Mouse (Mus musculus) neural tube, embryonic 11.5 days (tissue): ENCODE results near the gene Vmo1. TPM values are rescaled to one million over a fixed set of nuclear protein-coding genes. Genes with fewer than 3 reads are reported as not detected.
"Not testable (repeated sequence)": the region's sequence is repeated elsewhere in the genome, so short reads cannot be mapped to it uniquely, and the experiment has no call there.

ENCODE experiments used
- ATAC-seq: fragments of 200-750 bp; cut with Nextera tagmentation; 2 replicates; pipeline ENCODE4 v1.8.0; 2017; ENCODE audit warnings: moderate number of reproducible peaks, mild to moderate bottlenecking, moderate TSS enrichment, moderate library complexity; ENCODE audit not compliant: insufficient read depth, low FRiP score, low TSS enrichment
- DNase-seq: peaks from one replicate; pipeline ENCODE4 v3.0.0-alpha.2; 2015; ENCODE audit warnings: low spot score
- H3K27ac ChIP-seq: fragments of 300-500 bp; sonication (generic); 2 replicates; pipeline ENCODE4 v1.5.1; 2014; ENCODE audit warnings: low read depth, mild to moderate bottlenecking, low read length
- H3K27me3 ChIP-seq: fragments of 300-500 bp; sonication (generic); 2 replicates; pipeline ENCODE4 v1.6.1; 2014; ENCODE audit warnings: mild to moderate bottlenecking, low read length, mixed read lengths; ENCODE audit not compliant: control insufficient read depth, insufficient read depth
- H3K36me3 ChIP-seq: fragments of 300-500 bp; sonication (generic); 2 replicates; pipeline ENCODE4 v1.6.1; 2014; ENCODE audit warnings: mild to moderate bottlenecking, low read length, moderate library complexity, mixed read lengths; ENCODE audit not compliant: control insufficient read depth, insufficient read depth
- H3K4me1 ChIP-seq: fragments of 300-500 bp; sonication (generic); 2 replicates; pipeline ENCODE4 v1.6.1; 2014; ENCODE audit warnings: low read length, mixed read lengths; ENCODE audit not compliant: control insufficient read depth, insufficient read depth
- H3K4me2 ChIP-seq: fragments of 300-500 bp; sonication (generic); 2 replicates; pipeline ENCODE4 v1.6.1; 2014; ENCODE audit warnings: low read depth, mild to moderate bottlenecking, moderate library complexity
- H3K4me3 ChIP-seq: fragments of 300-500 bp; sonication (generic); 2 replicates; pipeline ENCODE4 v1.5.1; 2014; ENCODE audit warnings: low read depth, low read length
- H3K9ac ChIP-seq: fragments of 300-500 bp; sonication (generic); 2 replicates; pipeline ENCODE4 v1.6.1; 2014; ENCODE audit warnings: mild to moderate bottlenecking, low read length
- H3K9me3 ChIP-seq: fragments of 300-500 bp; sonication (generic); 2 replicates; pipeline ENCODE4 v1.6.1; 2016; ENCODE audit warnings: low read length; ENCODE audit not compliant: control insufficient read depth
- WGBS: fragments of 180-500 bp; shearing (Covaris S2); extraction: QIAGEN DNeasy Blood & Tissue Kit; methylation state at CpG from one replicate; pipeline ENCODE4 v1.1.7; 2014; 5-methylcytosine and 5-hydroxymethylcytosine counted together
- polyA plus RNA-seq: library from polyadenylated mRNA; unstranded; fragments of >200 nt; fragmentation: Nextera tagmentation; extraction: Ambion mirVana; gene quantifications from 2 replicates; pipeline ENCODE4 v1.2.1, GENCODE M21; 2014

Gene Vmo1
- polyA plus RNA-seq, 1 experiment from 2014 or later: not detected

DNA sequence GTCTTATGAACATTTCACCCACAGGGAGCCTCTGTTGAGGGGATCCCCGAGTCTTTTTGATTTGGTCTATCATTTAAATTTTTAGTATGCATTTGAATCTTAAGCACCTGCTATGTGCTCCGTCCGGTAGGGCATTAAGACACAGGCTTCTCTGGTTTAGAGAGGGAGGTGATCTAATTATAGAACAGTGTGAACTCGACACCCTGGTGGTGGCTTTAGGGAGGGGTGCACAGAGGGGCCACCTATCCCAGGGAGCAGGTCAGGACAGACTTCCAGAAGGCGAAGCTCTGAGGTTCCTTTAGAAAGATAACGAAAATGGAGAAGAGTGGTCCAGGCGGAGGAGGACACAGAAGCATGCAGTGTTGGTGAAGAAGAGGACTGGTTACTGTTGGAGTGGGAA, 30.1 kb upstream of the Vmo1 start:
- H3K36me3 ChIP-seq: no peaks in the 10 kb centered on the region
- DNase-seq (no peak), ATAC-seq (no peak)
- WGBS: 75% methylated on average over 7 of the region's 7 CpGs
- H3K4me1 ChIP-seq: no peaks in the 10 kb centered on the region; the same call in 1 of the 2 replicates
- H3K27ac ChIP-seq: no peak overlapping the region
- H3K9ac ChIP-seq: no peak overlapping the region
- peaks cover 7% of the 10 kb centered on the region for H3K27me3 ChIP-seq
- H3K4me2 ChIP-seq: no peak overlapping the region
- no peak overlapping the region for H3K4me3 ChIP-seq
- no peaks in the 10 kb centered on the region for H3K9me3 ChIP-seq

- Histone ChIP-seq H3K27ac (no peak overlapping the region), H3K36me3 (no peaks in the 10 kb centered on the region), H3K4me3 (no peak overlapping the region), H3K4me1 (no peaks in the 10 kb centered on the region; the same call in 1 of the 2 replicates), H3K27me3 (peaks cover 11% of the 10 kb centered on the region), H3K9ac (no peak overlapping the region), H3K4me2 (no peak overlapping the region), H3K9me3 (no peaks in the 10 kb centered on the region)
- ATAC-seq (no peak), DNase-seq (no peak)
- WGBS: 74% methylated on average over 5 of the region's 5 CpGs
These were observed 27.0 kb upstream of the Vmo1 start for GRCm38 (mm10) chr11:70541415-70541814.

DNA sequence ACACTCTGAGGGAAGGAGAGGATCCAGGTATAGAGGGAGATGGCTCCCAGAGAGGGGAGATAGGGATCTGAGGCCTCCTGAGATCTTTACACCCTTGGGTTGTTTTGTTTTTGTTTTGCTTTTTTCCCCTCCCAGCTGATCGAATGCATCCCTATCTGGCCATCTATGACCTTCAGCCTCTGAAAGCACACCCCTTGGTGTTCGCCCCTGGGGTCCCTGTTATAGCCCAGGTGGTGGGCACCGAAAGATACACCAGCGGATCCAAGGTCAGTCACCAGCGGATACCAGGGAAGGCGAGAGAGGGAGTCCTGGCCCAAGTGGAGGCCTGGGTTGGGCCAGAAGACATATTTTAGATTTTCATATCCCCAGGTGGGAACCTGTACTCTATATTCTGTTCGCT, 26.5 kb upstream of the Vmo1 start:
- peaks cover 11% of the 10 kb centered on the region for H3K27me3 ChIP-seq
- no peaks in the 10 kb centered on the region for H3K9me3 ChIP-seq
- 90% methylated on average over 7 of the region's 7 CpGs for WGBS
- peak overlapping the region; percentile 75; the same call in 1 of the 2 replicates for H3K4me2 ChIP-seq
- no peaks in the 10 kb centered on the region for H3K36me3 ChIP-seq
- no peaks in the 10 kb centered on the region; the same call in 1 of the 2 replicates for H3K4me1 ChIP-seq
- no peak overlapping the region for H3K27ac ChIP-seq
- no peak for DNase-seq
- H3K9ac ChIP-seq: no peak overlapping the region
- ATAC-seq: no peak
- no peak overlapping the region for H3K4me3 ChIP-seq

DNA sequence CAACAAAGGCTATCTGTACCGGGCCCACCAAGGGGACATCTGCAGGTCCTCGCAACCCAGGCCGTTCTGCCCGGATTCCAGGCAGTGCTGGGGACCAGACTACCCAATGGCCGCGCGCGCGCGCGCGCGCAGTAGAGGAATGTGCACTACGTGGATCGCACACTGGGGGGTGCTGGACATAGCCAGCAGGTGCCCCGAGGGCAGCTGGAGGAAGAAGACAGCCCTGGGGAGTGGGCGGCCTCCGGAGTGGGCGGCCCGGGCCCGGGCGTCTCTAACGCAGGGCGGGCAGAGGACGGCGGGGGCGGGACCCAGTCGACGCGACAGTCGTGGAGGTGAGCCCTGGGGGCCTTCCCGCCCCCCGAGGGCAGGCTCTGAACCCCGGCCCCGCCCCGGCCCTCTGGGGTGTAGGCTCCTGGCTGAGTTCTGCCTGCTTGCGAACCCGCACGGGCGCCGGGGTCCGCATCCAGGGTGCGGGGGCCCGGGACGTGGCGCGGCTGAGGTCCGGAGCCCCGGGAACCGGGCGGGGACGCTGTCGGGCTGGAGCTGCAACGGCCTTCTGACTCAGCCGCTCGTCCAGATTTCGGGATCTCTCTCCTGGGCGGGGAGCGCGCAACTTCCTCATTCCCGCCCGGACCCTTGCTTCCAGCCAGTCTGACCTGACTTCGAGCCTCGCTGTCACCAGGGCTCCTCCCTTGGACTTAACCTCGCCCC, 25.6 kb upstream of the Vmo1 start, which contains the start of gene Pld2:
Gene Pld2 (plus strand): TSS at position 188 of the 711 bp plus-strand sequence.
- under 1% methylated on average over 47 of the region's 65 CpGs for WGBS
- Histone ChIP-seq H3K4me2 (peak within 1 kb of the TSS; percentile 75), H3K9ac (peak within 1 kb of the TSS; percentile 57), H3K36me3 (no peaks in the 10 kb centered on the region), H3K4me1 (no peaks in the 10 kb centered on the region; the same call in 1 of the 2 replicates), H3K9me3 (no peaks in the 10 kb centered on the region), H3K27me3 (peaks cover 11% of the 10 kb centered on the region), H3K4me3 (peak within 1 kb of the TSS; percentile 49), H3K27ac (no peak within 1 kb of the TSS)
- DNase-seq (peak; percentile 86), ATAC-seq (peak; percentile 53)

GRCm38 (mm10) chr11:70539423-70539822, 25.0 kb upstream of the Vmo1 start:
- peak overlapping the region; percentile 75 for H3K4me2 ChIP-seq
- H3K4me1 ChIP-seq: no peaks in the 10 kb centered on the region; the same call in 1 of the 2 replicates
- H3K27ac ChIP-seq: no peak overlapping the region
- WGBS: 19% methylated on average over 9 of the region's 9 CpGs
- H3K9me3 ChIP-seq: no peaks in the 10 kb centered on the region
- ATAC-seq (no peak), DNase-seq (no peak)
- H3K4me3 ChIP-seq: peak overlapping the region; percentile 49
- H3K27me3 ChIP-seq: peaks cover 11% of the 10 kb centered on the region
- peak overlapping the region; percentile 57; the same call in 1 of the 2 replicates for H3K9ac ChIP-seq
- H3K36me3 ChIP-seq: no peaks in the 10 kb centered on the region

DNA sequence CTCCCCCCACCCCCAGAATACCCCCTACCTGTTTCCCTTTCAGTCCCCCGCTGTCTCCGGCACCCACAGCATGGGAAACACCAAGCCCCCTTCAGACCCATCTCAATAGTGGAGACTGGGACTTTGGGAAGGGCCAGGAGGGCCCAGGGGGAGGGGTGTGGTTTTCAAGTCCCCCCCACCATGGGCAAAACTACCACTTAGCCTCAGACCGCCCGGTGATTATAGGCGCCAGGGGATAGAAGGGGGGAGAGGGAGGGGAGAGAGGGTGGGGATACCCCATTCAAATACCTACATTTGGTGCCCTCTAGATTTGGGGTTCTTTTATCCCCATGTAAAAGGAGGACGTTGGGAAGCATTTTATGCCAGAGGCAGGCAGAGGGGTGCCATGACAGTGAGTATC, 18.4 kb upstream of the Vmo1 start, which contains the start of gene Gm40193:
Gene Gm40193 (minus strand): TSS at position 101 of the 400 bp plus-strand sequence.
- DNase-seq (no peak), ATAC-seq (no peak)
- no peak within 1 kb of the TSS for H3K9ac ChIP-seq
- H3K27ac ChIP-seq: no peak within 1 kb of the TSS
- peaks cover 4% of the 10 kb centered on the region for H3K36me3 ChIP-seq
- no peak within 1 kb of the TSS for H3K4me2 ChIP-seq
- H3K4me3 ChIP-seq: no peak within 1 kb of the TSS
- H3K9me3 ChIP-seq: no peaks in the 10 kb centered on the region
- H3K4me1 ChIP-seq: no peaks in the 10 kb centered on the region
- WGBS: 73% methylated on average over 6 of the region's 6 CpGs
- H3K27me3 ChIP-seq: no peaks in the 10 kb centered on the region

DNA sequence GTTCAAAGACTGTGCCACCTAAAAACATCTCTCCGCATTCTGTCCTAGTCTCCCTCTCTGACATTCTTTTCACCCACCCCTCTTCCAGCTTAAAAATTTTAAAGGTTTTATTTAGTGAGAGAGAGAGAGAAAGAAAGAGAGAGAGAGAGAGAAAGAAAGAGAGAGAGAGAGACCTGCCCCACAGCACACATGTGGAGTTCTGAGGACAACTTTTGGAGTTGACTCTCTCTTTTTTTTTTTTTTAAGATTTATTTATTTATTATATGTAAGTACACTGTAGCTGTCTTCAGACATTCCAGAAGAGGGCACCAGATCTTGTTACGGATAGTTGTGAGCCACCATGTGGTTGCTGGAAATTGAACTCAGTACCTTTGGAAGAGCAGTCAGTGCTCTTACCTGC, 16.6 kb upstream of the Vmo1 start:
- not testable (repeated sequence) for H3K27me3 ChIP-seq, DNase-seq, H3K27ac ChIP-seq, H3K4me3 ChIP-seq, H3K36me3 ChIP-seq, H3K9me3 ChIP-seq, H3K4me2 ChIP-seq, ATAC-seq, H3K4me1 ChIP-seq, H3K9ac ChIP-seq
- WGBS: 65% methylated on average over 2 of the region's 2 CpGs

DNA sequence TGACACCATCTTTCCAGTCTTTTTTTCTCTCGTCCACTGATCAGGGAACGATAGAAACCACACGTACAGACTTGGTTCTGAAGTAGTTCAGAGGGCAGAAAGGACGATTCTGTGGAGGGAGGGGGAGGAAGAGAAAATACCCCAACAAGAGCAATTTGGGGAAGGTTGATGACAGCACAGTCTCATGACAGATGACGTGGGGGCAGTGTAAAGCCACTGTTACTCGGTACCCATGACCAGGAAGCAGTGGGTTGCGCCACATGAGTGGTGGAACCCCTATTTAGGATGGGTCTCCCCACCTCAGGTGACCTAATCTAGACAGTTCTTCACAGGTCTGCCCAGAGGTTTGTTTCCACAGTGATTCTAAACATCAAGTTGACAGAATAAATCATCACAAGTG, 14.2 kb upstream of the Vmo1 start:
- ATAC-seq (no peak), DNase-seq (no peak)
- Histone ChIP-seq H3K4me3 (no peak overlapping the region), H3K27ac (no peak overlapping the region), H3K4me1 (peaks cover 5% of the 10 kb centered on the region; the same call in 1 of the 2 replicates), H3K27me3 (no peaks in the 10 kb centered on the region), H3K9me3 (no peaks in the 10 kb centered on the region), H3K4me2 (no peak overlapping the region), H3K9ac (no peak overlapping the region), H3K36me3 (peaks cover 9% of the 10 kb centered on the region)
- WGBS: 90% methylated on average over 7 of the region's 7 CpGs

DNA sequence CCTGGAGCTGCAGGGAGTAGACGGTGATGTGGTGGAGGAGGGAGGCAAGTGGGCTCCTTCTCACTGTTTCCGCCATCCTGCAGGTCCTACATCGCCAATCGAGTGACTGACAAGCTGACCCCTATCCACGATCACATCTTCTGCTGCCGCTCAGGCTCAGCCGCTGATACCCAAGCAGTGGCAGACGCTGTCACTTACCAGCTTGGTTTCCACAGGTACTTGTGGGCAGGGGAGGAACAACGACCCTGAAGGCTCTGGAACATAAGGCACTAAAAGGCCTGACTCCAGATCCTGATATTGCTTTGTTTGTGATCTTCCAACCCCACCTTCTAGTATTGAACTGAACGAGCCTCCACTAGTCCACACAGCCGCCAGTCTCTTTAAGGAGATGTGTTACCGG, 11.8 kb upstream of the Vmo1 start:
- H3K4me3 ChIP-seq: peak overlapping the region; percentile 82
- 90% methylated on average over 12 of the region's 12 CpGs for WGBS
- no peak overlapping the region for H3K9ac ChIP-seq
- no peak for ATAC-seq
- no peak for DNase-seq
- no peaks in the 10 kb centered on the region for H3K27me3 ChIP-seq
- H3K4me1 ChIP-seq: peaks cover 5% of the 10 kb centered on the region; the same call in 1 of the 2 replicates
- H3K36me3 ChIP-seq: peaks cover 9% of the 10 kb centered on the region
- no peak overlapping the region for H3K27ac ChIP-seq
- no peaks in the 10 kb centered on the region for H3K9me3 ChIP-seq
- H3K4me2 ChIP-seq: peak overlapping the region; percentile 74
